15 mouse cellular contexts compared by ENCODE assay signal in genomic region chr17:63075091-63076036, GRCm38 (mm10).
A peak's percentile ranks its signal among the peaks of the same experiment; 100 is the strongest.
DNase-seq lines count a peak whose midpoint lies in the region; ATAC-seq and TF ChIP-seq lines count a peak whose summit lies in the region.
"Had no signal": no experiment of that assay in that cellular context is flagged by ENCODE, and none has a peak within 500 bp of the region (broad histone marks: within the 10 kb centered on the region; RNA-seq: fewer than 3 reads in every experiment).

No protein-coding gene starts in this region.

- H3K27ac ChIP-seq in kidney, embryonic 15.5 days = no peak overlapping the region
- H3K27ac ChIP-seq in stomach, embryonic 16.5 days (ENCODE audit: low read length) = 0 out of 2 replicates have a peak overlapping the region, but pooled peaks have one; percentile 6
- no peak overlapping the region for H3K27ac ChIP-seq in stomach, postnatal 0 days (replicated peaks)
- peak overlapping the region; percentile 51; the same call in 1 of the 2 replicates for H3K27ac ChIP-seq in limb, embryonic 15.5 days
- H3K27ac ChIP-seq: hindbrain, embryonic 10.5 days; liver, embryonic 14.5 days had no signal

- H3K9me3 ChIP-seq in kidney, embryonic 15.5 days (replicated peaks) = no peaks in the 10 kb centered on the region
- H3K9me3 ChIP-seq in stomach, embryonic 16.5 days (replicated peaks; ENCODE audit: control insufficient read depth, low read length) = no peaks in the 10 kb centered on the region
- no peaks in the 10 kb centered on the region for H3K9me3 ChIP-seq in stomach, postnatal 0 days (ENCODE audit: control insufficient read depth, low read length)
- no peaks in the 10 kb centered on the region for H3K9me3 ChIP-seq in limb, embryonic 15.5 days
- H3K9me3 ChIP-seq: heart, embryonic 12.5 days; hindbrain, embryonic 10.5 days had no signal

- 76% methylated on average over 14 of the region's 14 CpGs for WGBS in kidney, embryonic 15.5 days
- 88% methylated on average over 14 of the region's 14 CpGs for WGBS in stomach, embryonic 16.5 days
- 88% methylated on average over 14 of the region's 14 CpGs for WGBS in stomach, postnatal 0 days
- 46% methylated on average over 14 of the region's 14 CpGs for WGBS in limb, embryonic 15.5 days

- peaks cover 5% of the 10 kb centered on the region for H3K4me1 ChIP-seq in kidney, embryonic 15.5 days
- peaks cover 5% of the 10 kb centered on the region for H3K4me1 ChIP-seq in stomach, embryonic 16.5 days (ENCODE audit: control insufficient read depth, insufficient read depth, low read length)
- no peaks in the 10 kb centered on the region for H3K4me1 ChIP-seq in stomach, postnatal 0 days (replicated peaks; ENCODE audit: control insufficient read depth, insufficient read depth)
- peaks cover 27% of the 10 kb centered on the region for H3K4me1 ChIP-seq in limb, embryonic 15.5 days

- H3K4me3 ChIP-seq in kidney, embryonic 15.5 days (replicated peaks) = no peak overlapping the region
- no peak overlapping the region for H3K4me3 ChIP-seq in stomach, embryonic 16.5 days (replicated peaks; ENCODE audit: low read length)
- H3K4me3 ChIP-seq in stomach, postnatal 0 days (ENCODE audit: low read depth, low read length) = no peak overlapping the region
- no peak overlapping the region for H3K4me3 ChIP-seq in limb, embryonic 15.5 days
- H3K4me3 ChIP-seq: heart, embryonic 12.5 days; hindbrain, embryonic 10.5 days had no signal

- no peak for TF ChIP-seq CTCF in stomach, postnatal 0 days (IDR thresholded peaks at IDR 0.05; ENCODE audit: low read depth)

- peaks cover 5% of the 10 kb centered on the region; the same call in 1 of the 2 replicates for H3K36me3 ChIP-seq in kidney, embryonic 15.5 days
- H3K36me3 ChIP-seq in stomach, embryonic 16.5 days (ENCODE audit: control insufficient read depth, insufficient read depth, low read length) = no peaks in the 10 kb centered on the region
- no peaks in the 10 kb centered on the region for H3K36me3 ChIP-seq in stomach, postnatal 0 days (ENCODE audit: control insufficient read depth, insufficient read depth, low read length)
- H3K36me3 ChIP-seq in limb, embryonic 15.5 days = no peaks in the 10 kb centered on the region
- H3K36me3 ChIP-seq: heart, embryonic 12.5 days; hindbrain, embryonic 10.5 days had no signal

- ATAC-seq in kidney, embryonic 15.5 days (replicated peaks; ENCODE audit: low FRiP score) = peak; percentile 58; the same call in 1 of the 2 replicates
- no peak for ATAC-seq in stomach, embryonic 16.5 days (ENCODE audit: insufficient read depth, low FRiP score)
- ATAC-seq in stomach, postnatal 0 days (ENCODE audit: low FRiP score, low TSS enrichment) = no peak
- no peak for ATAC-seq in limb, embryonic 15.5 days (ENCODE audit: insufficient number of reproducible peaks, low FRiP score, low TSS enrichment, low read depth)

- H3K27me3 ChIP-seq in kidney, embryonic 15.5 days = no peaks in the 10 kb centered on the region
- H3K27me3 ChIP-seq in stomach, embryonic 16.5 days (ENCODE audit: control insufficient read depth, insufficient read depth, low read length) = no peaks in the 10 kb centered on the region
- no peaks in the 10 kb centered on the region for H3K27me3 ChIP-seq in stomach, postnatal 0 days (ENCODE audit: control insufficient read depth, insufficient read depth, low read length)
- no peaks in the 10 kb centered on the region for H3K27me3 ChIP-seq in limb, embryonic 15.5 days
- H3K27me3 ChIP-seq: heart, embryonic 12.5 days had no signal

- DNase-seq in kidney, adult 18-20 months = no peak
- no peak for DNase-seq in stomach, postnatal 0 days (ENCODE audit: low spot score)
- peak; percentile 71 for DNase-seq in retina, postnatal 1 day
- no peak for DNase-seq in lung, postnatal 36 days
- DNase-seq in natural killer cell, adult 2 months (ENCODE audit: low spot score in 2 of 2) = no peak
- DNase-seq: cerebellum, adult 18-20 months; gastrocnemius, postnatal 10 days; kidney, adult 11 months; lung, postnatal 10 days had no signal

- no peak overlapping the region for H3K4me2 ChIP-seq in kidney, embryonic 15.5 days
- H3K4me2 ChIP-seq in stomach, embryonic 16.5 days (ENCODE audit: low read depth, low read length) = no peak overlapping the region
- H3K4me2 ChIP-seq in stomach, postnatal 0 days (replicated peaks; ENCODE audit: low read depth) = no peak overlapping the region
- H3K4me2 ChIP-seq in limb, embryonic 15.5 days = no peak overlapping the region
- H3K4me2 ChIP-seq: heart, embryonic 12.5 days had no signal

- TF ChIP-seq EP300 in stomach, postnatal 0 days (optimal IDR thresholded peaks at IDR 0.05) = no peak

- H3K9ac ChIP-seq in kidney, embryonic 15.5 days = no peak overlapping the region
- H3K9ac ChIP-seq in stomach, embryonic 16.5 days (ENCODE audit: low read length) = no peak overlapping the region
- H3K9ac ChIP-seq in stomach, postnatal 0 days (ENCODE audit: low read length) = no peak overlapping the region
- no peak overlapping the region for H3K9ac ChIP-seq in limb, embryonic 15.5 days
- H3K9ac ChIP-seq: heart, embryonic 12.5 days; liver, embryonic 14.5 days had no signal

Comparison
In these comparisons a context has a peak if more than half of its experiments do, and no peak if none do; other contexts are left out.
1. H3K27ac ChIP-seq: peak in stomach, embryonic 16.5 days (single experiment) and limb, embryonic 15.5 days (single experiment); none in kidney, embryonic 15.5 days (single experiment) and stomach, postnatal 0 days (single experiment).